Mouse (Mus musculus) ES-E14 (cell line): ENCODE measurements around the gene Bad.

Source experiments
- CHD2 ChIP-seq: IDR thresholded peaks from 2 replicates; pipeline ENCODE4 v1.6.1; 2014; ENCODE audit warnings: mild to moderate bottlenecking, low read depth, low read length, inconsistent platforms
- HCFC1 ChIP-seq: IDR thresholded peaks from 2 replicates; pipeline ENCODE4 v1.6.1; 2012; ENCODE audit warnings: low read length, inconsistent platforms, borderline replicate concordance; ENCODE audit not compliant: insufficient read depth
- MAFK ChIP-seq: IDR thresholded peaks from 2 replicates; pipeline ENCODE4 v1.6.1; 2014; ENCODE audit warnings: mild to moderate bottlenecking, low read depth, low read length, inconsistent platforms; ENCODE audit not compliant: insufficient read depth
- ZC3H11A ChIP-seq: IDR thresholded peaks from 2 replicates; pipeline ENCODE4 v1.6.1; 2012; ENCODE audit warnings: low read depth, mild to moderate bottlenecking, inconsistent platforms, low read length, borderline replicate concordance
- ZNF384 ChIP-seq: IDR thresholded peaks from 2 replicates; pipeline ENCODE4 v1.6.1; 2012; ENCODE audit warnings: low read depth, low read length, inconsistent platforms

DNA sequence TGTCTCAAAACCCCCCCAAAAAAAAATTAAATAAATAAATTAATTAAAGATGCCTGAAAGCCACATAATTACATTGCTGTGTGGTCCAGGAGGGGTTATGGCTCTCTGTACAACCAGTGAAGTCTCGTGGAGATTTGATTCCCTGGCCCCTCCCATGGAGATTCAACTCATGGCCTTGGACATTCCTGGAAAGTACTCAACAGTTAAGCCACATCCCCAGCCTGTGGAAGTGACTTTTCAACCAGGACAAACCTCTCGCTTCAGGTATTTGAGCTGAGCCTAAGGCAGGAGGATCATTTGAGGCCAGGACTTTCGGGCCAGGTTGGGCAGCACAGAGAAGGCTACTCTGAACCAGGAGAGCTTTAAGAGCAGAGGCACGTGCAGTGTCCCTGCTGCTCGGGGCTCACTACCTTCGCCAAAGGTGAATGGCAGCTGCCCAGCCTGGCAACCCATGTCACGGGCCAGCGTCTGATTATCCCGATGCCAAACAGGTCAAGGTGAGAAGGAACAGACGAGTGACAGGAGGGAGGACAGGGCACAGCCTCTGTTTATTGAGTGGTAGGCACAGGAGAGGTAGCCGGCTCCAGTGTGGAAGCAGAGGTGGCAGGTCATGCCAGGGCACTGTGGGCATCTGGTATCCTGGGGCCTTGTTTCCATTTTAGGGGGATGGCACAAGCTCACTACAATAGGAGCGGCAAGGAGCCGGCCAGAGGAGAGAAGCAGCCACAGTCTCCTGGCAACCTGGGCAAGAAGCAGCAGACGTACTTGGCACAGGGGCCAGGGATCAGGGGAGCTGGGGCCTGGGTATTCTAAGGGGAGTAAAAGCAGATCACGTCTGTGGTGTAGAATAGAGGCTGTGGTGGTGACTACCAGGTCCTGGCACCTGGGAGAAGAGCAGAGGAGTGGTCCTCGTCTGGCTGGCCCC is 3.9 kb upstream of the Bad start:
- TF ChIP-seq ZNF384 (no peak), CHD2 (no peak), ZC3H11A (no peak), MAFK (no peak), HCFC1 (no peak)
